Mouse (Mus musculus) forebrain, embryonic 14.5 days (tissue): ENCODE measurements around the gene Ssbp3. TPM values are rescaled to one million over a fixed set of nuclear protein-coding genes. Genes with fewer than 3 reads are reported as not detected.

ENCODE experiments used
- ATAC-seq: fragments of 200-750 bp; cut with Nextera tagmentation; 2 replicates; pipeline ENCODE4 v1.8.0; 2017; ENCODE audit warnings: mild to moderate bottlenecking, moderate library complexity
- DNase-seq: peaks from one replicate; pipeline ENCODE4 v3.0.0-alpha.2; 2015; ENCODE audit warnings: low spot score
- H3K27ac ChIP-seq: fragments of 300-500 bp; sonication (generic); 2 replicates; pipeline ENCODE4 v1.5.1; 2014; ENCODE audit warnings: low read depth, mild to moderate bottlenecking, control low read depth, low read length, moderate library complexity
- H3K27me3 ChIP-seq: fragments of 300-500 bp; sonication (generic); replicated peaks from 2 replicates; pipeline ENCODE4 v1.6.1; 2014; ENCODE audit warnings: low read length, control low read depth, mixed read lengths; ENCODE audit not compliant: control insufficient read depth, insufficient read depth
- H3K36me3 ChIP-seq: fragments of 300-500 bp; sonication (generic); 2 replicates; pipeline ENCODE4 v1.6.1; 2014; ENCODE audit warnings: low read length, control low read depth; ENCODE audit not compliant: control insufficient read depth, insufficient read depth
- H3K4me1 ChIP-seq: fragments of 300-500 bp; sonication (generic); 2 replicates; pipeline ENCODE4 v1.6.1; 2014; ENCODE audit warnings: antibody characterized with exemption, low read length, control low read depth; ENCODE audit not compliant: control insufficient read depth, insufficient read depth
- H3K4me2 ChIP-seq: fragments of 300-500 bp; sonication (generic); 2 replicates; pipeline ENCODE4 v1.6.1; 2014; ENCODE audit warnings: mild to moderate bottlenecking, control low read depth, low read length
- H3K4me3 ChIP-seq: fragments of 300-500 bp; sonication (generic); 2 replicates; pipeline ENCODE4 v1.5.1; 2014; ENCODE audit warnings: low read depth, low read length, control low read depth
- H3K9ac ChIP-seq: fragments of 300-500 bp; sonication (generic); 2 replicates; pipeline ENCODE4 v1.6.1; 2014; ENCODE audit warnings: mild to moderate bottlenecking, low read length, control low read depth, moderate library complexity
- H3K9me3 ChIP-seq: fragments of 300-500 bp; sonication (generic); replicated peaks from 2 replicates; pipeline ENCODE4 v1.6.1; 2016; ENCODE audit warnings: low read length, control low read depth, mixed read lengths; ENCODE audit not compliant: control insufficient read depth
- WGBS: fragments of 180-500 bp; shearing (Covaris S2); extraction: QIAGEN DNeasy Blood & Tissue Kit; methylation state at CpG from one replicate; pipeline ENCODE4 v1.1.7; 2014; 5-methylcytosine and 5-hydroxymethylcytosine counted together
- polyA plus RNA-seq: library from polyadenylated mRNA; unstranded; fragments of >200 nt; fragmentation: Nextera tagmentation; extraction: Ambion mirVana; gene quantifications from 2 replicates; pipeline ENCODE4 v1.2.1, GENCODE M21; 2014

Ssbp3 gene
- polyA plus RNA-seq, 1 experiment from 2014 or later: 118 TPM

DNA sequence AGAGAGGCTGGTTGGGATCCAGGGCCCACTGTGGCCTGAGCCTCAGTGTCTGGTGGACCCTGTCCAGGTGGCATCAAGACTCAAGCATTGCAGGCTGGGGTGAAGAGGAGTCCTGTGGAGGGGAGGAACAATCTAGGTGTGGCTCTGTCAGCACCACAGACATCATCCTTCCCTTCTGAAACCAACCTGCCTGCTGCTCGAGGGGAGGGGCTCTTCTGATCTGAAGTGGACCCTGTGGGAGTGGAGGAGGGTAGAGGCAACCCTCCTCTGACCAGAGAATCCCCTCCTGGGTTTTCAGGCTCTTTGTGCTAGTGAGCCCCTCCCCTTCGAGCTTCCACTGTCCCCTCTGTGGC lies 25.1 kb downstream of the Ssbp3 start:
- Histone ChIP-seq H3K9me3 (no peaks in the 10 kb centered on the region), H3K27ac (peak overlapping the region; percentile 86), H3K4me3 (no peak overlapping the region), H3K4me1 (peaks cover 63% of the 10 kb centered on the region), H3K36me3 (peaks cover 48% of the 10 kb centered on the region), H3K4me2 (0 out of 2 replicates have a peak overlapping the region, but pooled peaks have one; percentile 9), H3K27me3 (no peaks in the 10 kb centered on the region), H3K9ac (peak overlapping the region; percentile 57)
- DNase-seq: no peak
- 7% methylated on average over 2 of the region's 2 CpGs for WGBS
- ATAC-seq: no peak

DNA sequence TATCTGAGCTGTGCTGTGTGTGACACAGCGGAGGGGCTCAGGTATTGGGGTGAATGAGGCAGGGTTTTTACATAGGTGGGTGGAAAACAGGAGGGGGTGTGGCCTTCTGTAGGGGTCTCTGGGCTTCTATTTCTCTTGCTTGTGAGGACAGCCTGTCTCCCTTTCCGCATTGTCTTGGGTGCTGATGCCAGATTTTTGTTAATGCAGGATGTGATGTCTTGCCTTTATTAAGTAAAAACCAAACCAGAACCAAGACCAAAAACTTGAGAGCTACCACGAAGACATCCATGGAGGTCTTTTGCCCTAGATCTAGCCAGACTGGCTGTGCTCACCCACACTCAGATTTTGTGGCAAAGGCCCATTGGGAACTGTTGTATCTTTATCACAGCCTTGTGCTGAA lies 25.5 kb downstream of the Ssbp3 start:
- WGBS: 32% methylated on average over 3 of the region's 3 CpGs
- Histone ChIP-seq H3K27me3 (no peaks in the 10 kb centered on the region), H3K9ac (peak overlapping the region; percentile 57), H3K4me2 (0 out of 2 replicates have a peak overlapping the region, but pooled peaks have one; percentile 20), H3K36me3 (peaks cover 44% of the 10 kb centered on the region), H3K4me3 (no peak overlapping the region), H3K27ac (peak overlapping the region; percentile 86), H3K9me3 (no peaks in the 10 kb centered on the region), H3K4me1 (peaks cover 68% of the 10 kb centered on the region)
- ATAC-seq: no peak
- no peak for DNase-seq

DNA sequence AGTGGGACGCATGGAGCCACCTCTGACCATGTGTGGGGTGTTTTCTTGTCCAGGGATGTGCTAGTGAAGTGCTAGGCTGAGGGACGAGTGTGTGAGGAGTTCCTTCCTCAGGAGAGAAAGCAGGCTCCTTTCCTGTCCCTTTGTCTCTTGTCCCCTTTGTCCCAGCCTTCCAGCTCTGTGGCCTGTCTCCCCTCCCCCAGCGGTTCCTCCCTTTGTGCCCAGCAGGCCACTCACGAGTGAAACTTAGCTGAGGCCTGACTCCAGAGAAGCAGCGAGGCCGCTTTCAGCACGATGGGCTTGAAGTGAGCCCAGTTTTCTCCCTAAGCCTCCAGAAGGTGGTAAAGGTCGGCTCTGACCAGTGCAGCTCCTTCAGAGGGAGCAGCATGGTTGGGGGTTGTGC lies 26.2 kb downstream of the Ssbp3 start:
- Histone ChIP-seq H3K9me3 (no peaks in the 10 kb centered on the region), H3K9ac (peak overlapping the region; percentile 57), H3K27me3 (no peaks in the 10 kb centered on the region), H3K27ac (peak overlapping the region; percentile 86), H3K36me3 (peaks cover 37% of the 10 kb centered on the region), H3K4me3 (no peak overlapping the region), H3K4me2 (peak overlapping the region; percentile 20; the same call in 1 of the 2 replicates), H3K4me1 (peaks cover 75% of the 10 kb centered on the region)
- ATAC-seq (no peak), DNase-seq (peak; percentile 56)
- WGBS: 3% methylated on average over 8 of the region's 8 CpGs

DNA sequence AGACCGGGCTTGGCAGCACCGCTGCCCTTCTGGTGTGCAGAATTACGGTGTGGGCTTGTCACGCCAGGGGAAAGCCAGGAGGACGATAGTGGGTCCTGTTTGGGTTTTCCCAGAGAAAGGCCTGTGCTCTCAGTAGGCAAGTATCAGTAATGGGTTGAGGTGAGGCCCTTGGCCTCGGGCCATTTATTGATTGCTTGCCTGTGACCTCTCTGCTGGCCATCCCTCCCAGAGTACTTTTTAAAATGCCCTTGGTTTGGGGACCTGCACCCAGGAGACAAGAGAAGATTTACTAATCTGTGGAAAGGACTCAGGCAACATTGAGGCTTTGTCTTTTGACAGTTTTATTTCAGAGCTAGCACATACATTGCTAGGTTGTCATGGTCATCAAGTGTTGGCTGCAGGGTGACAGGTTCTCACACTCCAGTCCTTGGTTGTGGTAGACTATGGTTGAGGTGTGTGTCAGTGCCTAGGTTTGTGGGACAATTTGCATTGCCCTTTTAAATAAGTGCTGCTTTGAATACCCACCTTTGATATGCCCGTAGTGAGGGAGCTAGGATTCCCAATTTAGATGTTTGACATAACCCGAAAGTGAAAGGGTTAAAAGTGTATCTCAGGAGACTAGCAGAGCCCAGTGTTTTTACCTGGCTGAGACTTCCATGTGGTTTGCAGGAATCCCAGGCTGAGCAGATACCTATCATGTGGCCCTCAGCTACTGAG lies 28.2 kb downstream of the Ssbp3 start:
- H3K4me2 ChIP-seq: peak overlapping the region; percentile 33
- peaks cover 24% of the 10 kb centered on the region for H3K36me3 ChIP-seq
- H3K9ac ChIP-seq: peak overlapping the region; percentile 30; the same call in 1 of the 2 replicates
- H3K27me3 ChIP-seq: no peaks in the 10 kb centered on the region
- no peaks in the 10 kb centered on the region for H3K9me3 ChIP-seq
- no peak overlapping the region for H3K4me3 ChIP-seq
- 38% methylated on average over 8 of the region's 8 CpGs for WGBS
- DNase-seq (no peak), ATAC-seq (no peak)
- H3K4me1 ChIP-seq: peaks cover 90% of the 10 kb centered on the region
- H3K27ac ChIP-seq: peak overlapping the region; percentile 93

DNA sequence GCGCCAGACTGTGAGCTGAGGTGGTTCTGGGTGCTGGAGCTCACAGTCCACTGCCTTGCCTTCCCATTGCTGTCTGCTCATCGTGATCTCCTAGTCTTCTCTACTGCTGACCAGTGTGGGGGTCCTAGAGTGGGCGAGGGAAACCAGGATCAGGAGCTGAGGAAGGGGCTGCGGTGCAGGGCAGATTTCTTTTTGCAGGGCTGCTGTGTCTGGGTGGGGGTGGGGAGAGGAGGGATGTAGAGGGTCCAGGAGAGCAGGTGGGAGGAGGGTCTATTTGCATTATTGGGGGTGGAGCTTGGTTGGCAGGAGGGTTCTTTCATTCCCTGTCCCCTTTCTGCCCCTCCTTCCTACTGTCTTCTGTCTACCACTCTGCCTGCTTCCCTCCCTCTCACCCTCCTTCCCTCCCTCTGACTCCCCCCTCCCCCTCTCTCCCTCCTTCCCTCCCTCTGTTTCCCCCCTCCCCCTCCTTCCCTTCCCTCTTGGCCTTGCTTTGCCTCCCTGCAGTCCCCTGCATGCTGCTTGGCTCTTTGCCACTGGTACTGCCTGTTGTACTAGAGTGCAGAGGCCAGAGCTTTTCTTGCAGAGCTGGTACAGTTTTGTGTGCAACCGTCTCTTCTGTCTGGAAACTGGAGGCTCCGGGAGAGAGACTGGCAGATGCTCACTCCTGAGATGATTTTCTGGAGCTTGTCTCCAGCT lies 28.9 kb downstream of the Ssbp3 start:
- Histone ChIP-seq H3K36me3 (peaks cover 17% of the 10 kb centered on the region), H3K27ac (peak overlapping the region; percentile 93), H3K27me3 (no peaks in the 10 kb centered on the region), H3K4me2 (peak overlapping the region; percentile 40), H3K9ac (peak overlapping the region; percentile 43; the same call in 1 of the 2 replicates), H3K4me3 (no peak overlapping the region), H3K4me1 (peaks cover 92% of the 10 kb centered on the region), H3K9me3 (no peaks in the 10 kb centered on the region)
- peak; percentile 96 for DNase-seq
- under 1% methylated on average over 6 of the region's 6 CpGs for WGBS
- peak; percentile 87 for ATAC-seq

DNA sequence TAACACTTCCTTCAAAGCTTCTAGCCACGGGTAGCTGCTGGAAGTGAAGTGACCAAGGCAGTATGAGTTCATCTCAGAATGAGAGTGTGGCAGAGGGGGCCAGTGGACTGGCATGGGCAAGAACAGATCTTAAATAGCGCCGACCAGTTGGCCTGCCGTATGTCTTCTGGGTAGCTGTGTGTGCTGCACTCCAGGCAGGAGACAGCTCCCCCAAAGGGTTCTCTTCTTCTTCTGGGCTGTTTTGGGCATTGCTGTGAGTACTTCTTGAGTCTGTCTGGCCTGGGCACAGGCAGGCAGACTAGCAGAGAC lies 29.4 kb downstream of the Ssbp3 start:
- H3K4me3 ChIP-seq: no peak overlapping the region
- DNase-seq (no peak), ATAC-seq (peak; percentile 14; the same call in 1 of the 2 replicates)
- H3K4me2 ChIP-seq: peak overlapping the region; percentile 40
- peaks cover 91% of the 10 kb centered on the region for H3K4me1 ChIP-seq
- peak overlapping the region; percentile 93 for H3K27ac ChIP-seq
- H3K27me3 ChIP-seq: no peaks in the 10 kb centered on the region
- WGBS: 17% methylated on average over 4 of the region's 4 CpGs
- peak overlapping the region; percentile 43; the same call in 1 of the 2 replicates for H3K9ac ChIP-seq
- peaks cover 12% of the 10 kb centered on the region for H3K36me3 ChIP-seq
- H3K9me3 ChIP-seq: no peaks in the 10 kb centered on the region

DNA sequence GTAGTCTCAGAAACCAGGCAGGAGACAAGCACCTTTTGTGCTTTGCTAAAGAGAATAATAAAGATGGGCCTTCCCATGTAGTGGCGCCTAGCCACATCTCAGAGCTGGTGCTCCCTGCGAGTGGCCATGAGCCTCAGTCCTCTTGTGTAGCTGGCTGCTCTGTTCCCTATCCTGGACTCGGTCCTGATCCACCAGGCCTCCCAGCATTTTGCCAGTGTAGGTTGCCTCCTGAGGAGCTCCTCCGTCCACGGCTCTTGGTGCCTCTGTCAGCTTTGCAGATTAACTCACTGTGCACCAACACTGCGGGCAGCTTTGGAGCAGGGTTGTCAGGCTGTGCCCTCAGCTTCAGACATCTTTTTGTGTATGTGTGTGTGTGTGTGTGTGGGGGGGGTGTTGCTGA lies 30.4 kb downstream of the Ssbp3 start:
- Histone ChIP-seq H3K27ac (no peak overlapping the region), H3K4me3 (no peak overlapping the region), H3K9ac (peak overlapping the region; percentile 18; the same call in 1 of the 2 replicates)

DNA sequence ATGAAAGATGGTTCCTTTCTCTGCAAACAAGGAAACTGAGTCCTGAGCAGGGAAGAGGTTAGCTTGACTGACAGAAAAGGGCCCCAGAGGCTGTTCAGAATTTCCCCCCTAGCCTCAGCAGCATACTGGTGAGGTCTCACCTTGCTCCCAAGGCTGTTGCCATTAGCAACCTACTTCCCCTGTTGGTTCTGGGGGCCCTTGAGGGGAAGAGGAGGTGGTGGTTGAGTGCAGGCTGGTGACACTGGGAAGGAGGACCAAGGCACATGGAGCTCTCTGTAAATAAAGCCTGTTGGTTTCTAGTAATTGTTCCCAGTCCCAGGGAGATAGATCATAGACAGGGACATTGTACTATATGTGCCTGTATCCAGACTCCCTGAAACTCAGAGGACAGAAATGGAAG lies 31.0 kb downstream of the Ssbp3 start:
- H3K27ac ChIP-seq: no peak overlapping the region
- peaks cover 4% of the 10 kb centered on the region; the same call in 1 of the 2 replicates for H3K36me3 ChIP-seq
- no peaks in the 10 kb centered on the region for H3K9me3 ChIP-seq
- no peak for DNase-seq
- no peaks in the 10 kb centered on the region for H3K27me3 ChIP-seq
- H3K4me1 ChIP-seq: peaks cover 81% of the 10 kb centered on the region
- H3K4me3 ChIP-seq: no peak overlapping the region
- ATAC-seq: no peak
- no peak overlapping the region for H3K4me2 ChIP-seq
- peak overlapping the region; percentile 18; the same call in 1 of the 2 replicates for H3K9ac ChIP-seq

More for the DNA sequence above, 30.4 kb downstream of the Ssbp3 start:
- Histone ChIP-seq H3K4me1 (peaks cover 83% of the 10 kb centered on the region), H3K36me3 (peaks cover 4% of the 10 kb centered on the region; the same call in 1 of the 2 replicates), H3K4me2 (no peak overlapping the region), H3K9me3 (no peaks in the 10 kb centered on the region), H3K27me3 (no peaks in the 10 kb centered on the region)
- WGBS: 37% methylated on average over 6 of the region's 6 CpGs
- DNase-seq: no peak
- no peak for ATAC-seq

DNA sequence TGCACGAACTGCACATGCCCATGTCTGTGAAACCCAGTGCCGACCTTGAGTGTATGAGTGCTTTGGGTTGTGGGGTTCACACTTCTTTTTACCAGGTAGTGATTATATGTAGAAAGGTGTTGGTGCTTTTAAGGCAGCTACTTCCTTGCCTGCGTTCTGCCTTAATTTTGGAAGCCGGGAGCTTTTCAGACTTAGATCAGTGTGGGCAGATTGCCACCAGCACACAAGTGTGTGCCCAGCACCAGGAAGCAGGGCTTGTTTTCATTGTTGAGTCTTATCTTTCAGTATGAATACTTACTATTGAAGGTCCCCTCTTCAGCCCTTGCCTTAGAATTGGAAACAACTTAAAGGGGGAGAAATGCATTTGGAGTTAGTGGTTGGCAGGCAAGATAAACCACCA lies 32.0 kb downstream of the Ssbp3 start:
- no peaks in the 10 kb centered on the region for H3K9me3 ChIP-seq
- ATAC-seq (no peak), DNase-seq (no peak)
- H3K36me3 ChIP-seq: peaks cover 4% of the 10 kb centered on the region; the same call in 1 of the 2 replicates
- H3K4me1 ChIP-seq: peaks cover 82% of the 10 kb centered on the region
- 67% methylated on average over 4 of the region's 4 CpGs for WGBS
- no peaks in the 10 kb centered on the region for H3K27me3 ChIP-seq
- no peak overlapping the region for H3K27ac ChIP-seq
- no peak overlapping the region for H3K4me2 ChIP-seq
- H3K9ac ChIP-seq: no peak overlapping the region
- no peak overlapping the region for H3K4me3 ChIP-seq
